Mouse (Mus musculus): ENCODE measurements around the gene H2al2a. TPM values are rescaled to one million over a fixed set of nuclear protein-coding genes. Genes with fewer than 3 reads are reported as not detected.
"Not testable (repeated sequence)": the region's sequence is repeated elsewhere in the genome, so short reads cannot be mapped to it uniquely, and the experiment has no call there.

H2al2a gene
- polyA plus RNA-seq, 1 experiment from 2014 or later: not detected

DNA sequence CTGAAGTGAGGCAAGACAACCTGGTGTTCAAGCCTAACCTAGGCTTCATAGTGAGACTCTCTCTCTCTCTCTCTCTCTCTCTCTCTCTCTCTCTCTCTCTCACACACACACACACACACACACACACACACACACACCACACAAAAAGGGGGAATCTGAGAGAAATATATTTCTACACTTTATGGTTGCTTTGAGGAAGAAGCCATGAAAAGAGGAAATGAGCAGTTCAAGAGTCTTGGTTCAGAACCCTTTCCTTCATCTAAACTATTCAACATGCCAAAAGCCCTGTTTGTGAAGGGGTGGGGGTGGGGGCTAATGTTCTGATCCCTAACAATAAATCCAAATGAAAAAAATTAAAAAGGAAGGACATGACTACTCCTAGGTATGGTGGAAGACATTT lies 7.2 kb downstream of the H2al2a start:
- Histone ChIP-seq H3K4me2 (replicated peaks; ENCODE audit: low read depth) (no peak overlapping the region), H3K36me3 (ENCODE audit: control insufficient read depth, insufficient read depth, low read length) (no peaks in the 10 kb centered on the region), H3K4me3 (ENCODE audit: low read depth, low read length) (no peak overlapping the region), H3K9ac (ENCODE audit: low read length) (no peak overlapping the region), H3K27ac (replicated peaks) (no peak overlapping the region), H3K4me1 (replicated peaks; ENCODE audit: control insufficient read depth, insufficient read depth) (no peaks in the 10 kb centered on the region), H3K27me3 (ENCODE audit: control insufficient read depth, insufficient read depth, low read length) (no peaks in the 10 kb centered on the region), H3K9me3 (ENCODE audit: control insufficient read depth, low read length) (no peaks in the 10 kb centered on the region)
- DNase-seq (ENCODE audit: low spot score): no peak
- no peak for ATAC-seq (ENCODE audit: low FRiP score, low TSS enrichment)
- TF ChIP-seq CTCF (IDR thresholded peaks at IDR 0.05; ENCODE audit: low read depth) (no peak), EP300 (optimal IDR thresholded peaks at IDR 0.05) (no peak)

DNA sequence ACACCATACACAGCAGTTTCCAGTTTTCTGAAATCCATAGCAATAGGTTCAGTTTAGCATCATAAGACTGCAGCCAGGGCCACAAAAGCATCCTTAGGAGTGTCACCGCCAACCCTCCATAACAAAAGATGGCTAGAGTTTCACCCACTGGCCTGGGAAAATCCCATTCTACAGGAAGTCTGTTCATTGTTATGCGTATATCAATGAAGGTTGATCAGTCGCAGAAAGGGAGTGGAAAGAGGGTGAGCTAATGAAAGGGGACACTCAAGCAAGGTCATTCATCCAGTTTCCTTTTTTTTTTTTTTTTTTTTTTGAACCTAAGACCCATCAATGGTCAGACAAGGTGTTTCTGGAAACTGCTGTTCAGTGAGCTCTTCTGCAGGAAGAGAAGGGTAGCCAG lies 7.6 kb downstream of the H2al2a start:
- Histone ChIP-seq H3K4me3 (ENCODE audit: low read depth, low read length) (no peak overlapping the region), H3K27me3 (ENCODE audit: control insufficient read depth, insufficient read depth, low read length) (no peaks in the 10 kb centered on the region), H3K27ac (replicated peaks) (no peak overlapping the region), H3K9ac (ENCODE audit: low read length) (no peak overlapping the region), H3K4me1 (replicated peaks; ENCODE audit: control insufficient read depth, insufficient read depth) (no peaks in the 10 kb centered on the region), H3K4me2 (replicated peaks; ENCODE audit: low read depth) (no peak overlapping the region), H3K36me3 (ENCODE audit: control insufficient read depth, insufficient read depth, low read length) (no peaks in the 10 kb centered on the region), H3K9me3 (ENCODE audit: control insufficient read depth, low read length) (no peaks in the 10 kb centered on the region)
- WGBS: 76% methylated on average over 3 of the region's 3 CpGs
- ATAC-seq (ENCODE audit: low FRiP score, low TSS enrichment) (no peak), DNase-seq (ENCODE audit: low spot score) (no peak)
- TF ChIP-seq CTCF (IDR thresholded peaks at IDR 0.05; ENCODE audit: low read depth) (no peak), EP300 (optimal IDR thresholded peaks at IDR 0.05) (no peak)

DNA sequence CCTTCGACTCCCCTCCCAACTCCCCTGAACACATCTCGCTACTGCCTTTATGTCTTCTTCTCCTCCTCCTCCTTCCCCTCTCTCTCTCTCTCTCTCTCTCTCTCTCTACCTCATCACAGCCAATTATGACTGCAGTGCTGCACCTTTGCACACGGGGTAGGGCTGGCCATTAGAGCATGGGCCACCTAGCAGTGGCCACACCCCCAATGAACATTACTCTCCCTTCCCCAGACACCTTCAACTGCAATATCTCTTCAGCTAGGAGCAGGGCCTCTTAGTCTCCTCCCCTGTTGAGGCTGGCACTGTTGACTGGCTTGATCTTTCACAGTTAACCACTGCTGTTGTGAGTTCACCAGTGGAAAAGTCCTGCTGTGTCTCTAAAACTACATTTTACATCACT lies 10.1 kb downstream of the H2al2a start:
- Histone ChIP-seq H3K9me3 (ENCODE audit: control insufficient read depth, low read length) (no peaks in the 10 kb centered on the region), H3K27me3 (ENCODE audit: control insufficient read depth, insufficient read depth, low read length) (no peaks in the 10 kb centered on the region), H3K4me2 (replicated peaks; ENCODE audit: low read depth) (no peak overlapping the region), H3K27ac (replicated peaks) (no peak overlapping the region), H3K4me1 (replicated peaks; ENCODE audit: control insufficient read depth, insufficient read depth) (no peaks in the 10 kb centered on the region), H3K4me3 (ENCODE audit: low read depth, low read length) (no peak overlapping the region), H3K9ac (ENCODE audit: low read length) (no peak overlapping the region), H3K36me3 (ENCODE audit: control insufficient read depth, insufficient read depth, low read length) (no peaks in the 10 kb centered on the region)
- DNase-seq (ENCODE audit: low spot score): no peak
- no peak for ATAC-seq (ENCODE audit: low FRiP score, low TSS enrichment)
- WGBS: 78% methylated on average over 3 of the region's 3 CpGs
- TF ChIP-seq CTCF (IDR thresholded peaks at IDR 0.05; ENCODE audit: low read depth) (no peak), EP300 (optimal IDR thresholded peaks at IDR 0.05) (no peak)

DNA sequence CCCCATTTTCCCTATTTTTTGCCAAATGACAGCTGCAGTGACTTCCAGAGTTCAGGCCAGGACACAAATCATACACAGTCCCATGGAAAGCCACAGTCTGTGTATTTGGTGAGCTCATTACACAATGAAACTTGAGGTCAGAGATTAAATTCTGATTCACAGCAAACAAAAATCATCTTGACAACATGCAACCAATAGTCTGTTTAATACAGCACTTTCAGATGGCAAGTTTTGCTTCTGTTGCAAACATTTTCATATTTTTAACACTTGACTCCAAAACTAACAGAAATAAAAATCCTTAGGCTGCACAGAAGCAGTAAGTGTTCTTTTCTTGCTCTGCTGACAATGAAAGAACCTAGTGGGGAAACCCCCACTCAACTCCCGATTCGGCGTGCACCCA lies 12.0 kb downstream of the H2al2a start:
- TF ChIP-seq CTCF (IDR thresholded peaks at IDR 0.05; ENCODE audit: low read depth) (no peak), EP300 (optimal IDR thresholded peaks at IDR 0.05) (no peak)
- no peaks in the 10 kb centered on the region for H3K4me1 ChIP-seq (replicated peaks; ENCODE audit: control insufficient read depth, insufficient read depth)
- H3K4me2 ChIP-seq (replicated peaks; ENCODE audit: low read depth): no peak overlapping the region
- WGBS: 83% methylated on average over 3 of the region's 3 CpGs
- no peak overlapping the region for H3K9ac ChIP-seq (ENCODE audit: low read length)
- no peak for ATAC-seq (ENCODE audit: low FRiP score, low TSS enrichment)
- H3K9me3 ChIP-seq (ENCODE audit: control insufficient read depth, low read length): no peaks in the 10 kb centered on the region
- no peak for DNase-seq (ENCODE audit: low spot score)
- no peak overlapping the region for H3K27ac ChIP-seq (replicated peaks)
- H3K36me3 ChIP-seq (ENCODE audit: control insufficient read depth, insufficient read depth, low read length): no peaks in the 10 kb centered on the region
- no peak overlapping the region for H3K4me3 ChIP-seq (ENCODE audit: low read depth, low read length)
- H3K27me3 ChIP-seq (ENCODE audit: control insufficient read depth, insufficient read depth, low read length): no peaks in the 10 kb centered on the region

DNA sequence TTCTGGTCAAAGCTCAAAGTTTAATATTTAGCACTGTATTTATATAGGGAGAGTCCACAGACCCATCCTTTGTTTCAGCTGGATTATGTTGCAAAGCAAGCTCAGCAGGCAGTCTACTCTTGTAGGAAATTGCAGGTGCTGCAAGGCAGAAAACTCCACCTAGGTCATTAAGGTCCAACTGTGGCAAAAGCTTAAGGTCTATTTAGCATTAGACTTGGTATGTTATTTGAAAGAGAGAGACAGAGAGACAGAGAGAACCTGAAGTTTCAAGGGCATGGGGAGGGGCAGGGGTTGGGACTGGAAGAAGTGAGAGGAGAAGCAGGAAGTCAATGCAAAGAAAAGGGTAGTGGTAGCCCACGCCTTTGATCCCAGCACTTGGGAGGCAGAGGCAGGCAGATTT lies 14.0 kb downstream of the H2al2a start:
- no peaks in the 10 kb centered on the region for H3K4me1 ChIP-seq (replicated peaks; ENCODE audit: control insufficient read depth, insufficient read depth)
- TF ChIP-seq EP300 (optimal IDR thresholded peaks at IDR 0.05) (no peak), CTCF (IDR thresholded peaks at IDR 0.05; ENCODE audit: low read depth) (no peak)
- no peak overlapping the region for H3K4me2 ChIP-seq (replicated peaks; ENCODE audit: low read depth)
- no peaks in the 10 kb centered on the region for H3K9me3 ChIP-seq (ENCODE audit: control insufficient read depth, low read length)
- ATAC-seq (ENCODE audit: low FRiP score, low TSS enrichment): no peak
- 89% methylated on average over 1 of the region's 1 CpGs for WGBS
- no peak for DNase-seq (ENCODE audit: low spot score)
- H3K9ac ChIP-seq (ENCODE audit: low read length): no peak overlapping the region
- no peak overlapping the region for H3K27ac ChIP-seq (replicated peaks)
- H3K4me3 ChIP-seq (ENCODE audit: low read depth, low read length): no peak overlapping the region
- H3K27me3 ChIP-seq (ENCODE audit: control insufficient read depth, insufficient read depth, low read length): no peaks in the 10 kb centered on the region
- no peaks in the 10 kb centered on the region for H3K36me3 ChIP-seq (ENCODE audit: control insufficient read depth, insufficient read depth, low read length)

DNA sequence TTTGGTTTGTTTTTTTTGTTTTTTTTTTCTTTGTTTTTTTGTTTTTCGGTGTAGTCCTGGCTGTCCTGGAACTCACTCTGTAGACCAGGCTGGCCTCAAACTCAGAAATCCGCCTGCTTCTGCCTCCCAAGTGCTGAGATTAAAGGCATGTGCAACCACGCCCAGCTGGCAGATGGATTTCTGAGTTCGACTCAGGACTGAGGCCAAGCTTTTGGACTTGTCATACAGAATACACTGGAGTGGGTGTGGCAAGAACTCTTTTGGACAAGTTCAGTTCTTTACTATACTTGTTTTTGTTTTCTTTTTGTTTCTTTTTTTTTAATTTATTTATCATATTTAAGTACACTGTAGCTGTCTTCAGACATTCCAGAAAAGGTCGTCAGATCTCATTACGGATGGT lies 18.1 kb downstream of the H2al2a start:
- DNase-seq (ENCODE audit: low spot score) (no peak), ATAC-seq (ENCODE audit: low FRiP score, low TSS enrichment) (no peak)
- Histone ChIP-seq H3K9me3 (ENCODE audit: control insufficient read depth, low read length) (no peaks in the 10 kb centered on the region), H3K36me3 (ENCODE audit: control insufficient read depth, insufficient read depth, low read length) (no peaks in the 10 kb centered on the region), H3K9ac (ENCODE audit: low read length) (no peak overlapping the region), H3K4me3 (ENCODE audit: low read depth, low read length) (no peak overlapping the region), H3K27ac (replicated peaks) (no peak overlapping the region), H3K27me3 (ENCODE audit: control insufficient read depth, insufficient read depth, low read length) (no peaks in the 10 kb centered on the region), H3K4me1 (replicated peaks; ENCODE audit: control insufficient read depth, insufficient read depth) (no peaks in the 10 kb centered on the region), H3K4me2 (replicated peaks; ENCODE audit: low read depth) (no peak overlapping the region)
- 92% methylated on average over 6 of the region's 6 CpGs for WGBS
- TF ChIP-seq EP300 (optimal IDR thresholded peaks at IDR 0.05) (no peak), CTCF (IDR thresholded peaks at IDR 0.05; ENCODE audit: low read depth) (no peak)

DNA sequence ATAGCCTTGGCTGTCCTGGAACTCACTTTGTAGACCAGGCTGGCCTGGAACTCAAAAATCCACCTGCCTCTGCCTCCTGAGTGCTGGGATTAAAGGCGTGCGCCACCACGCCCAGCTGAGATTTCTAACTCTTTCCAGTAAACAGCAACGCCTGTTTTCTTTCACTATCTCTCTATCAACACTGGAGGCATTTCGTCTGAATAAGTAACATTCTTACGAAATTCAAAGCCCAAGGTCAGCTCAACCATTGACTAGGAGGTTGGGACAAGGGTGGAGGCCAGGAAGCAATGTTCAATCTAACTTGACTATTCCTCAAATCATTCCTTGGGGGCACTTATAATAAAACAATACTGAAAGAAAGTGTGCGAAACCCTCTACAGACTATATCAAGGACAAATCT lies 18.5 kb downstream of the H2al2a start:
- H3K27me3 ChIP-seq (ENCODE audit: control insufficient read depth, insufficient read depth, low read length); H3K27ac ChIP-seq (replicated peaks); ATAC-seq (ENCODE audit: low FRiP score, low TSS enrichment); H3K36me3 ChIP-seq (ENCODE audit: control insufficient read depth, insufficient read depth, low read length); H3K9ac ChIP-seq (ENCODE audit: low read length); H3K4me3 ChIP-seq (ENCODE audit: low read depth, low read length); DNase-seq (ENCODE audit: low spot score); H3K4me1 ChIP-seq (replicated peaks; ENCODE audit: control insufficient read depth, insufficient read depth); H3K9me3 ChIP-seq (ENCODE audit: control insufficient read depth, low read length); H3K4me2 ChIP-seq (replicated peaks; ENCODE audit: low read depth): not testable (repeated sequence)
- WGBS: 87% methylated on average over 7 of the region's 7 CpGs

DNA sequence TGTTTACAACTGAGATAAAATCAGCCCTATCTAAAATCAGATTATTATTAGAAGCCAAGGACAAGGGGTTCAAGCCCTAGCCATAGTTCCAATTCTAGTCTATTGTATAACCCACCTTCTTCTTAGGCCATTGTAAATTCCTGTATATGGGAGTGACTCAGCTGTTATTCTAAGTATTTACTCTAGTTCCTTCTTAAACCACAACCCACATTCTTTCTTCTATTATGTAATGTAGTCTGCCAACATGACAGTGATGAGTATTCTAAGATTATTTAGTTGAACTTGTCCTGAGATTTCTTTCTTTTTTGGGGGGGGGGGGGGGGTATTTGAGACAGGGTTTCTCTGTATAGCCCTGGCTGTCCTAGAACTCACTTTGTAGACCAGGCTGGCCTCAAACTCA lies 19.1 kb downstream of the H2al2a start:
- H3K4me1 ChIP-seq (replicated peaks; ENCODE audit: control insufficient read depth, insufficient read depth); H3K4me2 ChIP-seq (replicated peaks; ENCODE audit: low read depth); H3K4me3 ChIP-seq (ENCODE audit: low read depth, low read length); DNase-seq (ENCODE audit: low spot score); H3K36me3 ChIP-seq (ENCODE audit: control insufficient read depth, insufficient read depth, low read length); ATAC-seq (ENCODE audit: low FRiP score, low TSS enrichment); H3K9me3 ChIP-seq (ENCODE audit: control insufficient read depth, low read length); H3K9ac ChIP-seq (ENCODE audit: low read length); H3K27me3 ChIP-seq (ENCODE audit: control insufficient read depth, insufficient read depth, low read length); H3K27ac ChIP-seq (replicated peaks): not testable (repeated sequence)

All from stomach, postnatal 0 days (tissue).